Mouse (Mus musculus) neural tube, embryonic 11.5 days (tissue): ENCODE results near the gene Fabp1. TPM values are rescaled to one million over a fixed set of nuclear protein-coding genes. Genes with fewer than 3 reads are reported as not detected.

Experiments used
- ATAC-seq: fragments of 200-750 bp; cut with Nextera tagmentation; 2 replicates; pipeline ENCODE4 v1.8.0; 2017; ENCODE audit warnings: moderate number of reproducible peaks, mild to moderate bottlenecking, moderate TSS enrichment, moderate library complexity; ENCODE audit not compliant: insufficient read depth, low FRiP score, low TSS enrichment
- DNase-seq: peaks from one replicate; pipeline ENCODE4 v3.0.0-alpha.2; 2015; ENCODE audit warnings: low spot score
- H3K27ac ChIP-seq: fragments of 300-500 bp; sonication (generic); 2 replicates; pipeline ENCODE4 v1.5.1; 2014; ENCODE audit warnings: low read depth, mild to moderate bottlenecking, low read length
- H3K27me3 ChIP-seq: fragments of 300-500 bp; sonication (generic); 2 replicates; pipeline ENCODE4 v1.6.1; 2014; ENCODE audit warnings: mild to moderate bottlenecking, low read length, mixed read lengths; ENCODE audit not compliant: control insufficient read depth, insufficient read depth
- H3K36me3 ChIP-seq: fragments of 300-500 bp; sonication (generic); 2 replicates; pipeline ENCODE4 v1.6.1; 2014; ENCODE audit warnings: mild to moderate bottlenecking, low read length, moderate library complexity, mixed read lengths; ENCODE audit not compliant: control insufficient read depth, insufficient read depth
- H3K4me1 ChIP-seq: fragments of 300-500 bp; sonication (generic); 2 replicates; pipeline ENCODE4 v1.6.1; 2014; ENCODE audit warnings: low read length, mixed read lengths; ENCODE audit not compliant: control insufficient read depth, insufficient read depth
- H3K4me2 ChIP-seq: fragments of 300-500 bp; sonication (generic); 2 replicates; pipeline ENCODE4 v1.6.1; 2014; ENCODE audit warnings: low read depth, mild to moderate bottlenecking, moderate library complexity
- H3K4me3 ChIP-seq: fragments of 300-500 bp; sonication (generic); 2 replicates; pipeline ENCODE4 v1.5.1; 2014; ENCODE audit warnings: low read depth, low read length
- H3K9ac ChIP-seq: fragments of 300-500 bp; sonication (generic); 2 replicates; pipeline ENCODE4 v1.6.1; 2014; ENCODE audit warnings: mild to moderate bottlenecking, low read length
- H3K9me3 ChIP-seq: fragments of 300-500 bp; sonication (generic); 2 replicates; pipeline ENCODE4 v1.6.1; 2016; ENCODE audit warnings: low read length; ENCODE audit not compliant: control insufficient read depth
- WGBS: fragments of 180-500 bp; shearing (Covaris S2); extraction: QIAGEN DNeasy Blood & Tissue Kit; methylation state at CpG from one replicate; pipeline ENCODE4 v1.1.7; 2014; 5-methylcytosine and 5-hydroxymethylcytosine counted together
- polyA plus RNA-seq: library from polyadenylated mRNA; unstranded; fragments of >200 nt; fragmentation: Nextera tagmentation; extraction: Ambion mirVana; gene quantifications from 2 replicates; pipeline ENCODE4 v1.2.1, GENCODE M21; 2014

The Fabp1 gene
- polyA plus RNA-seq, 1 experiment from 2014 or later, result not detected

GRCm38 (mm10) chr6:71172812-71173580, 26.6 kb upstream of the Fabp1 start:
- WGBS, result 90% methylated on average over 10 of the region's 10 CpGs
- no peak for ATAC-seq
- no peak overlapping the region for H3K27ac ChIP-seq

GRCm38 (mm10) chr6:71180596-71180995, 19.0 kb upstream of the Fabp1 start:
- no peaks in the 10 kb centered on the region for H3K36me3 ChIP-seq
- DNase-seq (no peak), ATAC-seq (no peak)
- no peak overlapping the region for H3K27ac ChIP-seq
- H3K4me1 ChIP-seq, result no peaks in the 10 kb centered on the region
- H3K9ac ChIP-seq, result no peak overlapping the region
- no peaks in the 10 kb centered on the region for H3K27me3 ChIP-seq
- no peaks in the 10 kb centered on the region for H3K9me3 ChIP-seq
- H3K4me2 ChIP-seq, result no peak overlapping the region
- no peak overlapping the region for H3K4me3 ChIP-seq
- WGBS, result 87% methylated on average over 1 of the region's 1 CpGs

More at GRCm38 (mm10) chr6:71172812-71173580, 26.6 kb upstream of the Fabp1 start:
- Histone ChIP-seq H3K36me3 (no peaks in the 10 kb centered on the region), H3K27me3 (no peaks in the 10 kb centered on the region), H3K4me3 (no peak overlapping the region), H3K9me3 (no peaks in the 10 kb centered on the region), H3K9ac (no peak overlapping the region), H3K4me1 (no peaks in the 10 kb centered on the region), H3K4me2 (no peak overlapping the region)
- no peak for DNase-seq

GRCm38 (mm10) chr6:71184941-71185604, 14.6 kb upstream of the Fabp1 start:
- DNase-seq (no peak), ATAC-seq (no peak)
- Histone ChIP-seq H3K27ac (no peak overlapping the region), H3K4me3 (no peak overlapping the region), H3K4me2 (no peak overlapping the region), H3K27me3 (no peaks in the 10 kb centered on the region), H3K9ac (no peak overlapping the region), H3K36me3 (no peaks in the 10 kb centered on the region), H3K4me1 (no peaks in the 10 kb centered on the region), H3K9me3 (no peaks in the 10 kb centered on the region)
- 81% methylated on average over 7 of the region's 7 CpGs for WGBS

GRCm38 (mm10) chr6:71189578-71189977, 10.0 kb upstream of the Fabp1 start:
- ATAC-seq (no peak), DNase-seq (no peak)
- Histone ChIP-seq H3K9me3 (no peaks in the 10 kb centered on the region), H3K36me3 (no peaks in the 10 kb centered on the region), H3K4me1 (no peaks in the 10 kb centered on the region), H3K4me2 (no peak overlapping the region), H3K9ac (no peak overlapping the region), H3K4me3 (no peak overlapping the region), H3K27ac (no peak overlapping the region), H3K27me3 (no peaks in the 10 kb centered on the region)
- 28% methylated on average over 1 of the region's 1 CpGs for WGBS

- DNase-seq (no peak), ATAC-seq (no peak)
- Histone ChIP-seq H3K27ac (no peak overlapping the region), H3K4me3 (no peak overlapping the region), H3K27me3 (no peaks in the 10 kb centered on the region), H3K36me3 (no peaks in the 10 kb centered on the region), H3K9me3 (no peaks in the 10 kb centered on the region), H3K9ac (no peak overlapping the region), H3K4me1 (no peaks in the 10 kb centered on the region), H3K4me2 (no peak overlapping the region)
- 92% methylated on average over 2 of the region's 2 CpGs for WGBS
Measured at GRCm38 (mm10) chr6:71190501-71190900, 9.1 kb upstream of the Fabp1 start.

- Histone ChIP-seq H3K27ac (no peak overlapping the region), H3K4me2 (no peak overlapping the region), H3K4me1 (no peaks in the 10 kb centered on the region), H3K9ac (no peak overlapping the region), H3K4me3 (no peak overlapping the region), H3K36me3 (no peaks in the 10 kb centered on the region), H3K9me3 (no peaks in the 10 kb centered on the region), H3K27me3 (no peaks in the 10 kb centered on the region)
- WGBS, result 84% methylated on average over 6 of the region's 6 CpGs
- ATAC-seq, result no peak
- DNase-seq, result no peak
Measured at GRCm38 (mm10) chr6:71193151-71193740, 6.4 kb upstream of the Fabp1 start.

GRCm38 (mm10) chr6:71196107-71196506, 3.5 kb upstream of the Fabp1 start:
- no peak for ATAC-seq
- no peak for DNase-seq
- H3K9me3 ChIP-seq, result no peaks in the 10 kb centered on the region

GRCm38 (mm10) chr6:71197636-71198535, 1.7 kb upstream of the Fabp1 start:
- Histone ChIP-seq H3K4me1 (no peaks in the 10 kb centered on the region), H3K4me2 (no peak overlapping the region), H3K9me3 (no peaks in the 10 kb centered on the region), H3K4me3 (no peak overlapping the region), H3K27ac (no peak overlapping the region), H3K9ac (no peak overlapping the region), H3K27me3 (no peaks in the 10 kb centered on the region), H3K36me3 (no peaks in the 10 kb centered on the region)
- no peak for DNase-seq
- 88% methylated on average over 13 of the region's 13 CpGs for WGBS
- no peak for ATAC-seq

More at GRCm38 (mm10) chr6:71196107-71196506, 3.5 kb upstream of the Fabp1 start:
- no peak overlapping the region for H3K4me3 ChIP-seq
- H3K4me1 ChIP-seq, result no peaks in the 10 kb centered on the region
- no peaks in the 10 kb centered on the region for H3K27me3 ChIP-seq
- H3K9ac ChIP-seq, result no peak overlapping the region
- H3K27ac ChIP-seq, result no peak overlapping the region
- H3K36me3 ChIP-seq, result no peaks in the 10 kb centered on the region
- H3K4me2 ChIP-seq, result no peak overlapping the region
